Mouse (Mus musculus) mouse trophoblast stem cell (cell line): ENCODE measurements around the gene Pacs1.
"Not testable (repeated sequence)": the region's sequence is repeated elsewhere in the genome, so short reads cannot be mapped to it uniquely, and the experiment has no call there.

Experiments
- in situ Hi-C, 2 experiments: fragments of 300-500 bp; cut with MseI, MboI; formaldehyde crosslinking; loops; 2 replicates in 1 of 2; 3 replicates in 1 of 2; pipeline ENCODE4 v1.15.1; 2025

The Pacs1 gene

DNA sequence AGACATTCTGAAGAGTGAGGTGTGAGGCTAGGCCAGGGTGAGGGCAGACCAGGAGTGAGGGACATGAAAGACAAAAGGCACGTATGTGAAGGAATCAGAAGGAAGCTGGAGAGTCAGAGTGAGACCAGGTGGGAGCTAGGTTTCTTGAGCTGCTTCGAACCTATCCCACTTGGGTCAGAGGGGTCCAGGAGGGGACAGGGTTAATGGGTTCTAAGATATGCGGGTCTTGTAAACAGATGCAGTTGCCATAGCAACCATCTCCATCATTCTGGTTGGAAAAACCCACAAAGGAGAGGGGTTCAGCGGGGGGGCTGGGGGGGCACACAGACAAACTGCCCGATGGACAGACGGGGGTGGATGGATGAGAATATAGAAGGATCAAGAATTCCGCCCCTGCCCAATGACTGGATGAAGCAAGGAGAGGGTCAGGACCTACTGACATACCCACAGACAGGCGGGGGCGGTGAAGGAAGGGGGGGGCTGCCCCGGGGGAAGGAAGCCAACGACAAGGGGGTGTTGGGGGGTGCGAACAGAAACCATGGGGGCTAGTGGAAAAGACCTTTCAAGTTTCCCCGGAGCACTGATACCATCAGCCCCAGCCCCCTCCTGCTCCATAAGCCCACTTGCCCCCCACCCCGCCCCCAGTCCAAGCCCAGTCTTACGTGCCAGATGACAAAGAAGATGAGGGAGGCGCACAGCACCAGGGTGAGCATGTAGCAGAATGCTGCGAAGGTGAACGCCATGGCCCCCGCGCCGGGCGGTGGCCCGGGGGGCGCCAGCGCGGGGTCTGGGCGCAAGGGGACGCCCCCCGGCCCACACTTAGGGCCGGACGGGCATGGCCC, 175.2 kb downstream of the Pacs1 start:
- in situ Hi-C loops: no loop called here

DNA sequence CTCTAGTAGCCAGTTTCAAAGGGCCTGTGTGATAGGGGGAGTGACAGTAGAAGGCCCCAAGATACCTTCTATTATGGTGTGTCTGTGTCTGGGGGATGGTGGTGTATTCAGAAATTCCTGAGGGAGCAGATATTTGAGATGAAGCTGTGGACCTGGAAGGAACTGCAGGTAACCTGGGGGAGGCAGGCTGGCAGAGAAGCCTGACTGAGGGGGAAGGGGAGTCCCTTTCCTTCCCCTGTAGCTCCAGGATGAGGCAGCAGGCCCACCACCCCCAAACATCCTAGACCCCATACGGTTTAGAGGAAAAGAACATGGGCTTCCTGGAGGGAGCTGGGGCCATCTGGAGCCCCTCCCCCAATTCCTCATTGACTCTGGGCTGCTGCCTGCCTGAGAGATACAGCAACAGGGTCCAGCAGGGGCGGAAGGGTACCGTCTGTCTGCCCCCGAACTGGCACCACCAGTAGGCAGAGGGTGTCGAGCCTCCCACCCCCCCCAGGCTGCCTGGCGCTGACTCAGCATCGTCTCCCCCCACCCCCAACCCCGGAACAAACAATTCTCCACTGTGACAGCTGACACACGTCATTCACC, 176.9 kb downstream of the Pacs1 start:
- in situ Hi-C loops: no loop called here

DNA sequence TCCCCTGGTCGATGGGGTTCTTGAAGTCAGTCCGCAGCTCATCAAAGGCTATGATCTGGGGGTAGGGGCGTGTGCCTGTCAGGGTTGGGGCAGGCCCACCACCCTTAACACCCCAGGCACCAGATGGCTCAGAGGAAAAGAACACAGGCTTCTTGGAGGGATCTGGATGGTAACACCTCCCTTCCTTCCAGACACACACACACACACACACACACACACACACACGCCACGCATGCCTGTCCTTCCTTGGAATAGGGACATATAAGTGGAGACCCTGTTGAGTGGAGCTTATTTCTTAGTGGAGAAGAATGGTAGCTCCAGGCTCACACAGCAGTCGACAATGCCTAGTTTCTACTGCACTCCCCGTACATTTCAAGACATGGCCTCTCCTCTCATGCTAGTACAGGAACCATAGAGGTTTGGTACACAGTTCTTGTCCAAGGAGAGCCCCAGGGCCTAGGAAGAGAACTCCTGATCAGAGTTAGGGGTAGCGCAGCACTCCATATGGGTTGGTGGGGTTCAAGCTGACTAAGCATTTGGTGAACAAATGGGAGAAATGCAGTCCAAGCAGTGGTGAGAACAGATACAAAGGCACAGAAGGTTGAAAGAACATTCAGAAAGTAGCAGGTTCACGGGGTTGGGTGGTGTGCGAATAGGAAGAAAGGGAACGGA, 178.0 kb downstream of the Pacs1 start:
- in situ Hi-C loops: loop anchor here in 1 of 2 experiments (5.0 kb wide), 1 partner anchor 47 kb away; no protein-coding TSS in a partner anchor

DNA sequence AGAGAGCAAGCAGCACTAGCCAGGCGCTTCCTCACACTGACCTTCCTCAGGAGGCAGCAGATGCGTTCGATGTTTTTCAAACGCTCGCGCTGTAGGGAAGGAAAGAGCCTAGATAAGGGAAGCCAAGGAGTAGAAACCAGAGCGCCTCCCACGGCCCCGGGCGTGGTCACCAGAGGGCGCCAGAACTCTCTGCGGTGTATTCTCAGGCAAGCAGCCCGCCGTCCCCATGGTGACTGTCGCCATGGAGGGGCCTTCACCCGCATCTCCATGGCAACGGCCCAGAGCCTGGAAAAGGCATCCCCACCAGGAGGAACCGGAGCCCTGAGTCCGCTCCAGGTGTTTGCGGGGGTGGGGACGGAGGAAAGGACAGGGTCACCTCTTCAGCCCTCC, 178.7 kb downstream of the Pacs1 start:
- in situ Hi-C loops: loop anchor here in 1 of 2 experiments (5.0 kb wide), 1 partner anchor 48 kb away; no protein-coding TSS in a partner anchor

DNA sequence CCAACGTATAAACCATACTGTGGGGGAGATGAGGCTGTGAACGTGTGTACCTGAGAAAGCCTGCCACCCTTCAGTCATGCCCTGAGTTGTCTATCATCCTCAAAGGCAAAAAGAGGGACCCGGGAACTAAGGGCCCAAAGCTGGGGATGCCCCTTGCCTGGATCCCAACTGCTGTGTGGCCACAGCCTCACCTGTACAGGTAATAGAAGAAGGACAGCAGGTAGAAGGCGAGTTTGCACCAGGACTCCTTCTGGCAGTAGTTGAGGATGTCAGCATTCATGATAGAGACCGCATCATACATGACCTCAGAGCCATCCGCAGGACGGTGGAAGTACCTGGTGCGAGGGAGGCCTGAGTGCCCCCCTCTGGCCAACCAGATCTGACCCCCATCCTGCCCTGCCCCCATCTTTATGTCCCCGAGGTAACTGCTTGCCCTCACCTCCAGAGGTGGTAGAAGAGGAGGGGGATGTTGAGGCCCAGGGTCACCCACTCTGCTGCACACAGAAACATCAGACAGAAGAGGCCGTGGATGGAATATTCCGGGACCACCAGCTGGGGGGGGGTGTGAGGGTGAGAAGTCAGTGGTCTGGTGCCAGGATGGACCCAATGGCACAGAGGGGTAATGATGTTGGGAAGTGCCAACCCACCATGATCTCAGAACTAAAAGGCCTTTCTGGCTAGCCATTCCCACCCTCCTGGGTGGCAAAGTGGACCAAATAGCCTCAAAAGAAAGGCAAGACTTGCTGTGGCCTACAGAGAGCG, 179.3 kb downstream of the Pacs1 start:
- in situ Hi-C loops: loop anchor here in 1 of 2 experiments (5.0 kb wide), 1 partner anchor 49 kb away; no protein-coding TSS in a partner anchor

DNA sequence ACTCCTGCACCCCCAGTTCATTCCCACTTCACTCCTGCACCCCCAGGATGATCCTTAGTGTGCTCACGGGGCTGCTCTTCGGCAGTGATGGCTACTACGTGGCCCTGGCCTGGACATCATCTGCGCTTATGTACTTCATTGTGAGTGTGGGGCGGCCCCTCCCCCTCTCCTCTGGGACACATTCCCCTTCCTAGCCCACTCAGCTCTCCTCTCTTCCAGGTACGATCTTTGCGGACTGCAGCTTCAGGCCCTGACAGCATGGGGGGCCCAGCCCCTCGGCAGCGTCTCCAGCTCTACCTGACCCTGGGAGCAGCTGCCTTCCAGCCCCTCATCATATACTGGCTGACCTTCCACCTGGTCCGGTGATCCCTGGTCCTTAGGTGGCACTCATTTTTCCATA, 180.8 kb downstream of the Pacs1 start:
- in situ Hi-C loops: loop anchor here in 1 of 2 experiments (5.0 kb wide), 1 partner anchor 50 kb away; no protein-coding TSS in a partner anchor

DNA sequence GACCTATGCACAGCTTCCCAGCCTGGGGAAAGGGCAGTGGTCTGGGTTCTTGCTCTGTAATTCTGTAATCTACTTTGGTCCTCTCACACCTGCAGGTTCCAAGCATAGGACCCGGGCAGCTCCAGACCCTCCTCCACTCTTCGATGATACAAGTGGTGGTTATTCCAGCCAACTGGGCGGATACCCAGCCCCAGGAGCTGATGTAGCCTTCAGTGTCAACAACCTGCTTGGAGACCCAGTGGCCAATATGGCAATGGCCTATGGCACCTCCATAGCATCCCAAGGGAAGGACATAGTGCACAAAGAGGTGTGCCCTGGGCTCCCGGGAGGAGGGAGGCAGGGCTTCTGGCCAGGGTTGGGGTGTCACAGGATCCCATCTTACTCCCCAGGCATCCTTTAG, 183.6 kb downstream of the Pacs1 start:
- in situ Hi-C loops: no loop called here

DNA sequence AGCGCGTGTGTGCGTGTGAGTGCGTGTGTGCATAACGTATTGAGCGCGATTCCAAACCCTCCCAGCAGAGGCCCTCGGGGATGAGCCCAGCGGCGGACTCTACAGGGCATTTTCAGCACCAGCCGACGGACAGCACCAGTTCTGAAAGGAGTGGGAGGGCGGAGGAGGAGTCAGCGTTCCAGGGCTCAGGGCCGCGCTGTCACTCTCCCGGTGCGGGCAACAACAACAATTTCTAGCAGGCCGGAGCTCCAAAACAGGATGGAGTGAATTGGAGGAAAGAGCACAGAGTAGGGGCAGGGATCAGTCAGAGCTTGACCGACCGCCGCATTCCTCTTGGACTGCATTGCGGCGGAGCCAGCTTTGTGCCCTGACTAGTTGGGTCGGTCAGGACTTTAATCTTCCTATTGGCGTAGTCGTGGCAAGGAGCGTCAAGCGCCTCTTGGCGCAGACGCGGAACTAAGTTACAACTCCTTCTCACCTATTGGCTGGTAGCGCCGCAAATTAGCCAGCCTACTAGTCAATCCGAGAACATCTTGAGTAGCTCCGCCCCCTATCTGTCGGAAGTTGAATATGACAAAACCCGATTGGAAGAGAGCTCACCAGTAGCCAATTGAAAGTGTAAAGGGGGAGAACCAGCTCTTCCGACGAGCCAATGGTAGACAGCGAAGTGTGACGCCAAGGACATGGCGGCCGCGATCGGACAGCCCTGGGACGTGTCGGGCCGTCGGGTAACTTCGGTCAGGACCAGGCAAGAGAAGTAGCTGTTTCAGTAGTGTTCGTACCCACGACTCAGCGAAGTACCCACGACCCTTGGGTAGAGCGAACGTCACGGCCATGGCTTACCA, 184.8 kb downstream of the Pacs1 start, which contains the start of gene Yif1a:
Gene Yif1a, plus strand, starts transcription at position 655 of the 845 bp plus-strand sequence.
- in situ Hi-C loops: no loop called here

DNA sequence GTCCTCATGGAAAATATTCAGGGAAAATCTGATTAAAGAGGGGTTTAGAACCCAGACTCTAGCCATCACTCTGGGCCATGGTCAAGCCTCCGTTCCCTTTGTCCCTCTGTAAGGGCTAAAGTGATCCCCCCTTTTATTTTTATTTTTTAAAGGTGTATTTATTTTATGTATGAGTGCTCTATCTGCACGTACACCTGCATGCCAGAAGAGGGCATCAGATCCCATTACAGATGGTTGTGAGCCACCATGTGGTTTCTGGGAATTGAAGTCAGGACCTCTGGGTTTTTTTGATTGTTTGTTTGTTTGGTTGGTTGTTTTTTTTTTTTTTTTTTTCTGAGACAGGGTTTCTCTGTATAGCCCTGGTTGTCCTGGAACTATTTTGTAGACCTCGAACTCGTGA, 186.4 kb downstream of the Pacs1 start:
- in situ Hi-C loops: not testable (repeated sequence)

DNA sequence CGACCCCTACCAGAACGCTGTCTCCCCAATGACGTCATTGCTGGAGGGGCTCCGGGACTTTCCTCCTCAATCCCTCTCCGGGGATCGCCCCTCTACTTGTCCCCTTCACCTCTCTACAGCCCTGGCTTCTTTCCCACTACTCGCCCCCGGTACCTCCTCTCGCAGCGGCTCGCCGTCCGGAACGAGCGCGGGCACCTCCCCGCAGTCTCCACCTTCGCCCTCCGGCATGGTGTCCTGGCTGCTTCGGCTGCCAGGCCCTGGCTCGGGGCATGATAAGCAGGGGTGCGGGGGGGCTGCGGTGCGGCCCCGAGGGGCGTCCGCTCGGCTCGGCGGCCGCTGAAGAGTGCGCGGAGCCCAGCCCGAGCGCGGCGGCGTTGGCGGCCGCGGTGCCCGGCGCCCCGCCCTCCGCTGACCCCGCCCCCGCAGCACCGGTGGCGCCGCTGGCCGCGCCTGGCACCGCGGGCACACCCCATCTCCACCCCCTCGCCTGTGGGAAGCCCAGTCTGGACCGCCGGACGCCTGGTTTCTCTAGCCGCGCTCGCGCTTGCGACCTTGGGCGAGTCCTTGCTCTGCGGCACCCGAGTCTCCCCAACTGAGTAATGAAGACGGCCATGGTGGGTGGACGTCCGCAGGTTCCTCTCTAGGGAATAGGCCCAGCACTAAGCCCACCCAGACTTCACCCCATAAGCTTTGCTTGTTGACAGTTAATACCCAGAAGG, 187.6 kb downstream of the Pacs1 start, which contains the start of gene Tmem151a:
Gene Tmem151a, minus strand, starts transcription at position 387 of the 719 bp plus-strand sequence.
- in situ Hi-C loops: no loop called here

DNA sequence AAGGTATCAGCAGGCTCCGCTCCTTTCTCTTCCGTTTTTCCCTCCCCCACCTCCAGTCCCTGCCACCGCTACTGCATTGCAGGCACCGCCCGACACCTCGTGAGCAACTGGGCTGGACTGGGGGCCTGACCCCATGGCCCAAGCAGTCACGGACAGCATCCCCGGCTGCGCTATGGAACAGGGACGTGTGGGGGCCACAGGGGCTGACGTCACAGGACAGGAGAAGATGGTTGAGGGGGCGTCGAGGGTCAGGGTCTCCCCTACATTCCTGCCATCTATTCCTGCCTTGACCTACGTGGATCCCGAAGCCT, 188.1 kb downstream of the Pacs1 start:
- in situ Hi-C loops: no loop called here

DNA sequence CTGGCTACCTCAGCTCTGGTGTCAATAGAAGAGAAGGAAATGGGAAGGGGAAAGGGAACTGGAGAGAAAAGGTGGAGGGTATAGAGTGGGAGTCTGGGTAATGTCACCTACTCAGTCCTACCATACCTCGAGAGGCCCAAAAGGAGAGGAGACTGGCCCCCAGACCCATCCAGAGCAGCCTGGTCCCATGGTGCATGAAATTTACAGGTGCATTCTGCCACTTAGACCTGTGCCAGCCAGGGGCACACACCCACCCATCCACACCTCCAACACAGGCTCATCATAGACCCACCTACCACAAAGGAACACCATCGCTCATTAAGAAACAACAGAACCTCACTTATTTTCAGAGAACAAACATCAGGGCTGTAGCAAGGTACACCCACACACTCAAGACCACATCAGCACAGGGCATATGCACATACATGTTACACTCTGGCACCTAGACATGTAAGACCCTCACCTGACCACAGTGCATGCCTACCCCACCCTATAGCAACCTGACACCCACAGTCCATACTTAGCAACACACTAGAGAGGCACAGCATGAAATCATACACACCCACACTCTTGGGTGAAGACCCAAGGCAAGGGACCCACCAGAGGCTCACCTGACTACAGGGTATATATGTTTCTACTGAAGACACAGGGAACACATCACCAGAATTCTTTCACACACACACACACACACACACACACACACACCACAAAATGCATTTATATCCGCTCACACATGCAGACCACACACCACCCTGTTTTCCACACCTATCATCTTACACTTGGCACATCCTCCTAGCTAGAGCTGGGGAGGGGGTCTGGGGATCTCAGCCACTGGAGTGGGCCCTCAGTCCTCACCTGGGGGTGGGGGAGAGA, 188.7 kb downstream of the Pacs1 start:
- in situ Hi-C loops: no loop called here
